Mouse (Mus musculus): Measurements from ENCODE around the gene Sipa1l3. TPM values are rescaled to one million over a fixed set of nuclear protein-coding genes. Genes with fewer than 3 reads are reported as not detected.

The Sipa1l3 gene
- polyA plus RNA-seq, 1 experiment = 71.5 TPM

GRCm38 (mm10) chr7:29417332-29418069, 100.9 kb downstream of the Sipa1l3 start:
- Histone ChIP-seq H3K36me3 (ENCODE audit: control insufficient read depth, insufficient read depth, low read length) (no peaks in the 10 kb centered on the region), H3K4me1 (ENCODE audit: control insufficient read depth, insufficient read depth, low read length) (no peaks in the 10 kb centered on the region), H3K27ac (ENCODE audit: control insufficient read depth, insufficient read depth, low read depth, low read length) (no peak overlapping the region), H3K4me3 (ENCODE audit: control insufficient read depth, low read depth, low read length) (no peak overlapping the region), H3K27me3 (ENCODE audit: control insufficient read depth, insufficient read depth, low read length) (no peaks in the 10 kb centered on the region)
- TF ChIP-seq POLR2A (IDR thresholded peaks at IDR 0.05; ENCODE audit: control insufficient read depth, low read depth, low read length) (no peak), CTCF (IDR thresholded peaks at IDR 0.05; ENCODE audit: control insufficient read depth, insufficient read depth, insufficient replicate concordance, low read depth, low read length) (no peak)

- Histone ChIP-seq H3K4me1 (ENCODE audit: control insufficient read depth, insufficient read depth, low read length) (no peaks in the 10 kb centered on the region), H3K27ac (ENCODE audit: control insufficient read depth, insufficient read depth, low read depth, low read length) (no peak overlapping the region), H3K27me3 (ENCODE audit: control insufficient read depth, insufficient read depth, low read length) (no peaks in the 10 kb centered on the region), H3K36me3 (ENCODE audit: control insufficient read depth, insufficient read depth, low read length) (no peaks in the 10 kb centered on the region), H3K4me3 (ENCODE audit: control insufficient read depth, low read depth, low read length) (no peak overlapping the region)
- TF ChIP-seq POLR2A (IDR thresholded peaks at IDR 0.05; ENCODE audit: control insufficient read depth, low read depth, low read length) (no peak), CTCF (IDR thresholded peaks at IDR 0.05; ENCODE audit: control insufficient read depth, insufficient read depth, insufficient replicate concordance, low read depth, low read length) (no peak)
Measured at GRCm38 (mm10) chr7:29416906-29417305, 101.5 kb downstream of the Sipa1l3 start.

- H3K4me3 ChIP-seq (ENCODE audit: control insufficient read depth, low read depth, low read length) = no peak overlapping the region
- no peaks in the 10 kb centered on the region for H3K27me3 ChIP-seq (ENCODE audit: control insufficient read depth, insufficient read depth, low read length)
- H3K27ac ChIP-seq (ENCODE audit: control insufficient read depth, insufficient read depth, low read depth, low read length) = no peak overlapping the region; the same call in 1 of the 2 replicates
- no peaks in the 10 kb centered on the region for H3K36me3 ChIP-seq (ENCODE audit: control insufficient read depth, insufficient read depth, low read length)
- no peaks in the 10 kb centered on the region; the same call in 1 of the 2 replicates for H3K4me1 ChIP-seq (ENCODE audit: control insufficient read depth, insufficient read depth, low read length)
- no peak for TF ChIP-seq CTCF (IDR thresholded peaks at IDR 0.05; ENCODE audit: control insufficient read depth, insufficient read depth, insufficient replicate concordance, low read depth, low read length)
- no peak for TF ChIP-seq POLR2A (IDR thresholded peaks at IDR 0.05; ENCODE audit: control insufficient read depth, low read depth, low read length)
Measured at GRCm38 (mm10) chr7:29411838-29412580, 106.4 kb downstream of the Sipa1l3 start.

GRCm38 (mm10) chr7:29411216-29411816, 107.1 kb downstream of the Sipa1l3 start:
- Histone ChIP-seq H3K4me1 (ENCODE audit: control insufficient read depth, insufficient read depth, low read length) (no peaks in the 10 kb centered on the region; the same call in 1 of the 2 replicates), H3K27me3 (ENCODE audit: control insufficient read depth, insufficient read depth, low read length) (no peaks in the 10 kb centered on the region), H3K36me3 (ENCODE audit: control insufficient read depth, insufficient read depth, low read length) (no peaks in the 10 kb centered on the region), H3K4me3 (ENCODE audit: control insufficient read depth, low read depth, low read length) (no peak overlapping the region), H3K27ac (ENCODE audit: control insufficient read depth, insufficient read depth, low read depth, low read length) (no peak overlapping the region)
- TF ChIP-seq POLR2A (IDR thresholded peaks at IDR 0.05; ENCODE audit: control insufficient read depth, low read depth, low read length) (no peak), CTCF (IDR thresholded peaks at IDR 0.05; ENCODE audit: control insufficient read depth, insufficient read depth, insufficient replicate concordance, low read depth, low read length) (no peak)

GRCm38 (mm10) chr7:29410402-29410801, 108.0 kb downstream of the Sipa1l3 start:
- Histone ChIP-seq H3K27me3 (ENCODE audit: control insufficient read depth, insufficient read depth, low read length) (no peaks in the 10 kb centered on the region), H3K4me1 (ENCODE audit: control insufficient read depth, insufficient read depth, low read length) (no peaks in the 10 kb centered on the region; the same call in 1 of the 2 replicates), H3K4me3 (ENCODE audit: control insufficient read depth, low read depth, low read length) (no peak overlapping the region), H3K36me3 (ENCODE audit: control insufficient read depth, insufficient read depth, low read length) (no peaks in the 10 kb centered on the region), H3K27ac (ENCODE audit: control insufficient read depth, insufficient read depth, low read depth, low read length) (no peak overlapping the region)
- TF ChIP-seq CTCF (IDR thresholded peaks at IDR 0.05; ENCODE audit: control insufficient read depth, insufficient read depth, insufficient replicate concordance, low read depth, low read length) (no peak), POLR2A (IDR thresholded peaks at IDR 0.05; ENCODE audit: control insufficient read depth, low read depth, low read length) (no peak)

GRCm38 (mm10) chr7:29406855-29407254, 111.6 kb downstream of the Sipa1l3 start:
- H3K4me3 ChIP-seq (ENCODE audit: control insufficient read depth, low read depth, low read length) = no peak overlapping the region
- no peak for TF ChIP-seq POLR2A (IDR thresholded peaks at IDR 0.05; ENCODE audit: control insufficient read depth, low read depth, low read length)
- no peak for TF ChIP-seq CTCF (IDR thresholded peaks at IDR 0.05; ENCODE audit: control insufficient read depth, insufficient read depth, insufficient replicate concordance, low read depth, low read length)
- H3K27me3 ChIP-seq (ENCODE audit: control insufficient read depth, insufficient read depth, low read length) = no peaks in the 10 kb centered on the region
- no peaks in the 10 kb centered on the region; the same call in 1 of the 2 replicates for H3K4me1 ChIP-seq (ENCODE audit: control insufficient read depth, insufficient read depth, low read length)
- H3K36me3 ChIP-seq (ENCODE audit: control insufficient read depth, insufficient read depth, low read length) = no peaks in the 10 kb centered on the region
- no peak overlapping the region for H3K27ac ChIP-seq (ENCODE audit: control insufficient read depth, insufficient read depth, low read depth, low read length)

- Histone ChIP-seq H3K36me3 (ENCODE audit: control insufficient read depth, insufficient read depth, low read length) (no peaks in the 10 kb centered on the region), H3K27ac (ENCODE audit: control insufficient read depth, insufficient read depth, low read depth, low read length) (no peak overlapping the region), H3K4me3 (ENCODE audit: control insufficient read depth, low read depth, low read length) (no peak overlapping the region), H3K27me3 (ENCODE audit: control insufficient read depth, insufficient read depth, low read length) (no peaks in the 10 kb centered on the region), H3K4me1 (ENCODE audit: control insufficient read depth, insufficient read depth, low read length) (no peaks in the 10 kb centered on the region; the same call in 1 of the 2 replicates)
- no peak for TF ChIP-seq POLR2A (IDR thresholded peaks at IDR 0.05; ENCODE audit: control insufficient read depth, low read depth, low read length)
- no peak for TF ChIP-seq CTCF (IDR thresholded peaks at IDR 0.05; ENCODE audit: control insufficient read depth, insufficient read depth, insufficient replicate concordance, low read depth, low read length)
Measured at GRCm38 (mm10) chr7:29404126-29404525, 114.3 kb downstream of the Sipa1l3 start.

Data from testis, adult 2 months (tissue).